Mouse (Mus musculus): ENCODE measurements around the gene Bcar3.

DNA sequence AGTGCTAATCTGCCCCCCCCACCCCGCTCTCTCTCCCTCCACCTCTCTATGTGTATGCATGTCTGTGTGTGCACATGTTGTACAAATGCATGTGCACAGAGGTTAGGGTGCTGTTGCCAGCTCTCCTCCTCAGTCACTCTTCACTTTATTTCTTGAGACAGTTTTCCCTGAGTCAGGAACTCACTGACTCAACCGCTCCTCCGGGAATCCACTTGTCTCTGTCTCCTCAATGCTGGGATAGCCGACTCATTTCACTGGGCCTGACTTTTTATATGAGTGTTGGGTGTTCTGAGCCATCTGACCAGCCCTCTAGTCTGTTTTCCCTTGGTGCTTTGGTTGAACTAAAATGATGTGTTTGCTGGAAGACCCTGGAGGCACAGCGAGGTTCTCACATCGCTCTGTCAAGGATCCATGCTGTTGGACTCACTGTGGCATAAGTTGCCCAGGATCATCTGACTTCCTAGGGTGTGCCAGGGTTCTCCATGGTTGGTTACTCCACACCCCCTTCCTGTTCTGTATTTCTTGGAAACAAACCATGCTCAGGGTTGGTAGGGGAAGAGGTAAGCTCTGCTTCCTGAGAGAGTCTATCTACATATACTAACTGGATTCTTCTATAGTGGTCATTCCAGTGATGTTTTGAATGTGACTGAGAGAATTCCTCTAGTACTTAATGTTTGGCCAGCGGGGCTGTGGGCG lies 77.9 kb downstream of the Bcar3 start:
- TF ChIP-seq CTCF (IDR thresholded peaks at IDR 0.05; ENCODE audit: insufficient read depth, low read length) (no peak), POLR2A (IDR thresholded peaks at IDR 0.05; ENCODE audit: borderline replicate concordance, extremely low read depth, low read depth, low read length) (no peak)

All from lung, adult 2 months (tissue).